Mouse (Mus musculus) thymus, postnatal 0 days (tissue): ENCODE data around the gene St3gal4. TPM values are rescaled to one million over a fixed set of nuclear protein-coding genes. Genes with fewer than 3 reads are reported as not detected.
A peak's percentile ranks its signal among the peaks of the same experiment; 100 is the strongest.

Experiments
- DNase-seq: peaks from one replicate; pipeline ENCODE4 v3.0.0-alpha.2; 2015; ENCODE audit warnings: low spot score
- polyA plus RNA-seq: library from polyadenylated mRNA; unstranded; fragments of >200 nt; fragmentation: Nextera tagmentation; extraction: Ambion mirVana; gene quantifications from 2 replicates; pipeline ENCODE4 v1.2.1, GENCODE M21; 2015

Gene St3gal4
- polyA plus RNA-seq, 1 experiment from 2014 or later: 15.2 TPM

- no peak for DNase-seq
Measured at GRCm38 (mm10) chr9:35128995-35129418, 9.9 kb upstream of the St3gal4 start.

- no peak for DNase-seq
Measured at GRCm38 (mm10) chr9:35128564-35128963, 9.5 kb upstream of the St3gal4 start.

GRCm38 (mm10) chr9:35127561-35127960 lies 8.5 kb upstream of the St3gal4 start:
- no peak for DNase-seq

GRCm38 (mm10) chr9:35127147-35127546 lies 8.1 kb upstream of the St3gal4 start:
- DNase-seq: no peak

DNA sequence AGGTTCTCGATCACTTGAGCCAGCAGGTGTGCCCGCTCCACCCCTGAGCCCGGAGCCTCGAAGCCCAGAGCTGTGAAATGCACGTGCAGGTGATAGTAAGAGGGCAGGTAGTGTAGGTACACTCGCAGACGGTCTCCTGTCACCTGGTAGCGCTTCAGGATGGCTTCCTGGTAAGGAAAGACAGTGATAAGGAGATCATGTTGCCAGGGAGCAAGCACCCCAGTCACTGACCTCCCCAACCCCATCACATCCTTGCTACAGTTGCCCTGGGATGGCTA lies 5.5 kb upstream of the St3gal4 start:
- DNase-seq: no peak

DNA sequence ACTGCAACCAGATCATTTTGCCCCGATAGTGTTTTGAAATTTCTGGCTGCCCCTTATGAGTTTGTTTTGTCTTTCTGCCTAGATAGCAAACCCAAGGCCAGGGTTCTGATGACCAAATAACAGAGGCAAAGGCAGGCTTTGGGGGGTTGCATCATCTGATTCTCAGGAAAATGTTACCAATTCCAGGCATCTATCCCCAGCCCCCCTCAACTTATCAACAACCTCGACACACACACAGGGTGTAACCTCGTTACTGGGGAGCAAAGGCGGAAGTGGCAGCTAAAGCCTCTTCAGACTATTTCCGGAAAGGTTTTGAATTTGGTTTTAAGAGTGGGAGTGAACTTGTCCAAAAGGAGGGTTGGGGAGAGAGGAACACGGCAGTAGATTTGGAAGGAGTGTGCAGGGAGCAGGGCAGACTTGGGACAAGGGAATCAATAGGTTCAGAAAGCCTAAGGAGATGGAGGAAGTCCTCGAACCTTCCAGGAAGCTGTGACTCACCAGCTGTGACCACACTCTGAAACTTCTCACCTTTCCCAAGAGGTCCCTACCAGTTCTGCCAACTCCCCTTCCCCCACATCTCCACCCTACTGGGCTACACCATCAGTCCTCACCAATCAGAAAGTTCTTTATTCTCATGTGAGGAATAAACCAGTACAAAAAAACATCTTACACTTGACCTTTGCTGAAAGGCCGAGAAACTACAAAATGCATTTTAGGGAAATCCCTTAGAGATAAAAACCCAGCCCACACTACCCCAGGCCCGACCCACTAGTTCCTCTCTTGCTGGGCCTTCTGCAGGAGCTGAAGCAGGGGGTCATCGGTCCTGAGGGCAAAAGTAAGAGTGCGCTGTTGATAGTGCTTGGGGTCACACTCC lies 5.0 kb upstream of the St3gal4 start:
- peak; percentile 55 for DNase-seq

DNA sequence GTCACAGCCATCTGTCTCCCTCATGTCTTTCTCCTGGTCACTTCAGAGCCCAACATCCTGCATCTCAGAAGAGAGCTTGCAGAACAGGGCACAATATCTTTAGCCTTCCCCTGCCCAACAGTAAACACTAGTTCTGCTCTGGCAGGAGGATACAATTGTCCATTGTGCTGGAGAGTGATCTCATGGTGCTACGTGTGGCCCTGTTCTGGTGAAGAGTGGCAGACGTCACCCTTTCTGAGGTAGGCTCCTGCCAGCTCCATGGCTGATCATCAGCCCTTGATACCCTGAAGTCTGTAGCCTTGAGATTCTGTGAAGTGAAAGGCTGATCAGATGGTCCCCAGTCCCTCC lies 4.4 kb upstream of the St3gal4 start:
- DNase-seq: no peak

- DNase-seq: peak; percentile 42
Measured at GRCm38 (mm10) chr9:35122551-35123266, 3.6 kb upstream of the St3gal4 start.

DNA sequence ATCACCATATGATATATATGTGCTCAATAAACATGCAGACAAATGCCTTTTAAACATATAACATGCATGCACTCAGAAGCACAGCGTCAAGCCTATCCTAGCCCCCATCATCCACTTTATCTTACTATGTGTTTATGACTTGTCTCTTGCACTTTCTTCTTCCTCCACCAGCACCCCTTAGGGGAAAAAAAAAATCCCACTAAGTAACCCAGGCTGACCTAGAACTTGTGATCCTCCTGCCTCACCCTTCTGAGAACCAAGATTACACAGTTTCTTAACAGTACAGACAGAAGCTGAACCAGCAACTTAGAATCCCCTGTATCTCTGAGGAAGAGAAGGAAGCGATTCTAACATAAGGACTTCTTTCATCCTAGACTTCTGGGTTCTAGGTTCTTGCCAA lies 505 bp downstream of the St3gal4 start:
- no peak for DNase-seq

DNA sequence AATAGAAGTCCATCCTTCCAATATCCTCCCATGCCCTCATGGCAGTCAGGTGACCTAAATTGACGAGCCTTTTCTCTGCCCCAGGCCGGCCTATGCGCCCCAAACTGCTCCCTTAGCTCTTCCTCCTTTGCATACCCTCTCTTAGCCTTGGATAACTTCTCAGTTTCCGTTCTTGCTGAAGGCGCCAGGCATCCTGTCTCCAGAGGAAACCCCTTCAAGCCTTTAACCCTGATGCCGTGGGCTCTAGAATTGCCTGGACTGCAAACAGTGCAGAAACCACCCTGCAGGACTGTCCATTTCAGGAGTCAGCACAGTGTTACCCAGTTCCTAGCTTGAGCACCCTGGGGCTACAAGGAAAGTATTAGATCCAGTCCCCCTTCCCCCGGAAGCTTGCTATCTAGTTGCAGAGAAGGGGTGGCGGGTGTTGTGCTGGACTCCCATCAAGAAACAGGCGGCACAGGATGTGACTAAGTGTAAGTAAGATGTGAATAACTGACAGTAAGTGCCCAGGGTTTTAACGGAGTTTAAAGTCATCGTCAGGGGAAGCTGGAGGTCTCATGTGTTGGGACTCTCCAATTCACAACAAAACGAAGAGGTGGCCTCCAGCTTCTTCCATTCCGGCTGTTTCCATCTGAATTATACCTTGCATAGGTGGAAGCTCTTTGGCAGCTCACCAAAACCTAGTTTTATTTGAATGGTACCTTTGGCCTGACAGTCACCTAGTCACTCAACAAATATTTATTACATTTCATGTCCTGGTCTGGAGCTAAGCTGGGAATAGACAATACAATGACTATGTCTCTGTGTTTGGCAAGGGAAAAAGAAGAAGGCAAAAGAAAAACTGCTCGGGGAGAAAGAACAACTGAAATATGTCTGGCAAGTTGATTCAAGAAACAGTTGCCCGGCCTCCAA lies 1.4 kb downstream of the St3gal4 start:
- peak; percentile 68 for DNase-seq

DNA sequence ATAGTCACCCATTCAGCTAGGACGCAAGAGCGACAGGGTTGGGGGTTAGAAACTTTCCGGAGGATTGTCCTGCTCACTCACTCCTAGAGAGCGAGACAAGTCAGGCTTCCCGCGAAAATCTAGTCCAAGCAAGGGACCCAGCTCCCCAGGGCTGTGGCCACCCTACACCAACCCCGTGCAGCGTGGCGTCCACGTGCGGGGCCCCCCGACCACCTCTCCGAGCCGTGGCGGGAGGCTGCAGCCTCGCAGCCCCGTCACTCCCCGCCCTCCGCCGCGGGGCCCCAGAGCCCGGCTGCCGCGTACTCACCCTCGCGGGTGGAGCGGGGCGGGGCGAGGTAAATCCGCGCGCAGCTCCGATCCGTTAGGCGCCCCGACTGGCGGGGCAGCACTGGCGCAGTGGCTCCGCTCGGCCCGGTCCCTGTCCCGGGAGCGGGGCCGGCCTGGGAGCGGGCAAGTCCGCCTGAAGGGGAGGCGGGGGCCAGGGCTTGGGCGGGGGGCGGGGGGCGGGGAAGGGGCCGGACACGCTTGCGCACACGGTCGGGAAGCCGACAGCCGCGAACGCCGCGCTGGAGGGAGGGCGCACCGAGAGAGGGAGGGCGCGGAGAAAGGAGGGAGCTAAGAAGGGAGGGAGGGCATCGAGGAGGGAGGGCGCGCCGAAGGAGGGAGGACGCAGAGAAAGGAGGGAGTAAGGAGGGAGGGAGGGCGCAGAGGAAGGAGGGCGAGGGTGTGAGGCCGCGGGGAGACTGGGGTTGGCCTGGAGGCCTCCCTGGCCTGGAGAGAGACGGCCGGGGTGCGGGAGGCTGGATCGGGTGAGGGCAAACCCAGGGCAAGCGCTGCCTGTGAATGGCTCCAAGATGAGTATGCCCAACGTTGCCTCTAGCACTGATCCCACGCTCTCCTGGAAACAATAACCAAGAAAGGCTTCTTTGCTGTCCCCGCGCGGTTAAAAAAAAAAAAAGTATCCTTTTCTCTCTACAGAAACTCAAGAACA lies 2.4 kb downstream of the St3gal4 start:
- DNase-seq: peak; percentile 79

DNA sequence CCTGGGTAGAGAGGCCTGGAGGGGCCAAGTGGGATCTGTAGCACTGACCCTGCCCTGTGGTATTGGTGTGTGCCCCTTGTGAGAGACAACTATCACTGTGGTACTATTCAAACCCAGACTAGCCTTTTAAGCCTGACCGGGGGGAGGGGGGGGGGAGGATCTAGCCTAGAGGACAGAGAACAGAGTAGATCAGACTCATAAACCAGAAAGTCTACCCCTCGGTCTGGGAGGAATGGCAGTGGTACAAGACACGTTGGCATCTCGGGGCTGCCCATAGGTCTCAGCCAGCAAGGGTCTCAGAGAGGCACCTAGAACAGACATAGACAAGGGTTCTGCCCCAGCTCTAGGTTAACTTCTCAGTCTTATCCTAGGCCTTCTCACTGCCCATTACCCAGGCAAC lies 3.3 kb downstream of the St3gal4 start:
- no peak for DNase-seq

DNA sequence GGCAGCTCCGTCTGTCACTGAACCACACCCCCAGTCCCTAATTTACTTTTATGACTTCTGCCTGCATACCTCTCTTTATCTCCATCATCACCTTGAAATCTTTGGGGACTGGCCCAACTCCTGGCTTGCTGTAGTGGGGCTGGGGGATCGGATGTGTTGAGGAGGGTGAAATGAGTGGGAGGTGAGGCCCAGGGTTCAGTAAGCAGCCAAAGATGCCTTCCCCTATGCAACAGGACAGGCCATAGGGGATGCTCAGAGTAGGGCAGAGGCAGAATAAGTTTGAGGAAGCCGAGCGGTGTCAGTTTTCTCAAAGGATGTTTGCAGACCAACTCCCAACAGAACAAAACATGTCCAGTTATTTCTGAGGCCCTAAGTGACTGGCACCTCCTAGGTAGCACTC lies 3.8 kb downstream of the St3gal4 start:
- DNase-seq: no peak

DNA sequence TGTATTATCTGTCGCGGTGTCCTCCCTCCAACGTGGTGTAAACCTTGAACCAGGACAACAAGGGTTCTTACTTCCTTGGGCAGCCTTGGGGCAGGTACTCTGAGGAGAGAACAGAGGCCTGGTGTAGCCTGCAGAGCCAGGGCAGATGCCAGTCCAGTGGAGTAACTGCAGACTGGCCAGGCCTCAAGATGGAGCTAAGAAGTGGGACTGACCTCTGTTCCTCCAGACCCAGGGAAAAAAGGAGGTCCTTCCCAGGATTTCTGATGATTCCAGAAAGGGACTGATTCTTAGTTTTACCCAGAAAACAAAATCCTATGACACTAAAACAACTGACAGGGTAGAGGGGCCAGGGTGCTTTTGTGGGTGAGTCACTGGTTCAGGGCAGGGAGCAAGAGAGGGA lies 4.8 kb downstream of the St3gal4 start:
- no peak for DNase-seq

- DNase-seq: no peak
Measured at GRCm38 (mm10) chr9:35111941-35112595, 7.0 kb downstream of the St3gal4 start.

- DNase-seq: no peak
Measured at GRCm38 (mm10) chr9:35111446-35111845, 7.6 kb downstream of the St3gal4 start.

- no peak for DNase-seq
Measured at GRCm38 (mm10) chr9:35110567-35110966, 8.5 kb downstream of the St3gal4 start.

DNA sequence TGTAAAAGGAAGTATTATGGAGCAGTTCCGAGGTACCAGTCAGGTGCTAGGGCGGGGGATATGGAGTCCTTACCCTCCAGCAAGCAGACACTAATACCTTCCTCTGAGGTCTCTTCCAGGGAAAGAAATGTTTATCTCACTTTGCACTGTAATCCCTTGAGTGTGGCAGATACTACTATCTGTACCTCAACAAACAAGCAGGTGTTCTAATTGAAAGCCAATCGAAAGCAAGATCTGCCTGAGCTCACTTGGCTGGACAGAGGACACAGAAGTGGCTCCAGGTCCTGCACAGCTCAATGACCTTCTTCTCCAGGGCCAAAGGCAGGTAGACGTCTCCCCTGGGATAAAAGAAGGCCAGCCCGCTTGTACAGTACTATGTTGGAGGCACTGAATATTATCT lies 9.0 kb downstream of the St3gal4 start:
- DNase-seq: no peak

DNA sequence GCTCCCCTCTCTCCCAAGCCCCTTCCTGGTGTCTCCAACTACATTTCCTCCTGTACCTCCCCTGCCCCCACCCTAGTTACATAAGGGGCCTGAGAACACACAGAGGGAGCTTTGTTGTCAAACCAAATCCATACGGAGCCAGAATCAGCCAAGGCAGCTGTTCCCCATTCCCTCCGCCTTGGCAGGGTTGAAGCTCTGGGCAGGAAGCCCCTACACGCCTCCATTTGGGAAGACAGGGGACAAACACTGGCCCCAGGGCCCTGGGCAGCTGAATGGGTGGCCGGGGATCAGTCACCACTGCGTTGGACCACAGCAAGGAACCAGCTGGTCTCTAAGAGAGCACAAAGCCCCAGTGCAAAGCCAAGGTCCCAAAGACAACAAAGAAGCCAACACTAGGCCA lies 10.2 kb downstream of the St3gal4 start:
- no peak for DNase-seq

- no peak for DNase-seq
Measured at GRCm38 (mm10) chr9:35108066-35108465, 11.0 kb downstream of the St3gal4 start.
